Mouse (Mus musculus) liver, embryonic 14.5 days (tissue): ENCODE measurements around the gene Hist1h2ak. TPM values are rescaled to one million over a fixed set of nuclear protein-coding genes. Genes with fewer than 3 reads are reported as not detected.
"Not testable (repeated sequence)": the region's sequence is repeated elsewhere in the genome, so short reads cannot be mapped to it uniquely, and the experiment has no call there.

Source experiments
- ATAC-seq: fragments of 200-750 bp; cut with Nextera tagmentation; 2 replicates; pipeline ENCODE4 v1.8.0; 2017; ENCODE audit warnings: moderate number of reproducible peaks, mild to moderate bottlenecking, moderate library complexity; ENCODE audit not compliant: insufficient read depth
- DNase-seq, 3 experiments: peaks; one replicate each; pipeline ENCODE4 v3.0.0-alpha.2; 2012 to 2013; ENCODE audit warnings: low read depth in 3 of 3, low spot score in 3 of 3
- H3K27ac ChIP-seq: fragments of 300-500 bp; sonication (generic); 2 replicates; pipeline ENCODE4 v1.5.1; 2014; ENCODE audit warnings: moderate library complexity, mild to moderate bottlenecking, control low read depth, inconsistent platforms
- H3K27me3 ChIP-seq: fragments of 300-500 bp; sonication (generic); 2 replicates; pipeline ENCODE4 v1.6.1; 2014; ENCODE audit warnings: mild to moderate bottlenecking, low read length, moderate library complexity; ENCODE audit not compliant: control insufficient read depth, insufficient read depth
- H3K36me3 ChIP-seq: fragments of 300-500 bp; sonication (generic); replicated peaks from 2 replicates; pipeline ENCODE4 v1.6.1; 2014; ENCODE audit warnings: low read depth; ENCODE audit not compliant: control insufficient read depth, insufficient read depth
- H3K4me1 ChIP-seq, 2 experiments: fragments of 200-500 bp in 1 of 2; fragments of 300-500 bp in 1 of 2; sonication (generic) in 1 of 2; replicated peaks; 2 replicates each; pipeline ENCODE4 v1.6.1; 2012 to 2014; ENCODE audit warnings: antibody characterized with exemption in 1 of 2, inconsistent platforms in 1 of 2, low read length in 1 of 2; ENCODE audit not compliant: control insufficient read depth in 2 of 2, insufficient read depth in 2 of 2
- H3K4me2 ChIP-seq: fragments of 300-500 bp; sonication (generic); 2 replicates; pipeline ENCODE4 v1.6.1; 2014; ENCODE audit warnings: low read depth, mild to moderate bottlenecking, control low read depth, moderate library complexity
- H3K4me3 ChIP-seq, 2 experiments: fragments of 200-500 bp in 1 of 2; fragments of 300-500 bp in 1 of 2; sonication (generic) in 1 of 2; 2 replicates each; pipeline ENCODE4 v1.5.1; 2012 to 2014; ENCODE audit warnings: low read depth in 2 of 2, low read length in 2 of 2, mild to moderate bottlenecking in 2 of 2, control low read depth in 1 of 2, inconsistent platforms in 1 of 2, moderate library complexity in 1 of 2; ENCODE audit not compliant: insufficient read depth in 1 of 2
- H3K9ac ChIP-seq: fragments of 300-500 bp; sonication (generic); replicated peaks from 2 replicates; pipeline ENCODE4 v1.6.1; 2014; ENCODE audit warnings: mild to moderate bottlenecking, control low read depth, moderate library complexity
- H3K9me3 ChIP-seq: fragments of 300-500 bp; sonication (generic); 2 replicates; pipeline ENCODE4 v1.6.1; 2016; ENCODE audit warnings: low read length, mixed read lengths; ENCODE audit not compliant: control insufficient read depth
- CTCF ChIP-seq: IDR thresholded peaks from 2 replicates; pipeline ENCODE4 v1.5.1; 2016; ENCODE audit warnings: antibody characterized with exemption, low read depth, control low read depth
- EP300 ChIP-seq: IDR thresholded peaks from 2 replicates; pipeline ENCODE4 v1.6.1; 2016; ENCODE audit warnings: antibody characterized with exemption, low read depth
- WGBS: fragments of 180-500 bp; shearing (Covaris S2); extraction: QIAGEN DNeasy Blood & Tissue Kit; methylation state at CpG from one replicate; pipeline ENCODE4 v1.1.7; 2014; ENCODE audit not compliant: insufficient replicate concordance; 5-methylcytosine and 5-hydroxymethylcytosine counted together
- polyA plus RNA-seq, 2 experiments: library from polyadenylated mRNA; depleted of rRNA in 1 of 2; stranded (reverse) in 1 of 2; unstranded in 1 of 2; fragments of >200 nt; fragmentation: Nextera tagmentation in 1 of 2; extraction: Ambion mirVana in 1 of 2; gene quantifications; 2 replicates each; pipeline versions ENCODE4 v1.2.1 to v1.2.3; 2012 to 2014

Gene Hist1h2ak
- polyA plus RNA-seq, 2 experiments, result 11.6 to 61.7 TPM

GRCm38 (mm10) chr13:21789925-21790324, 36.3 kb upstream of the Hist1h2ak start:
- Histone ChIP-seq H3K9ac (no peak overlapping the region), H3K4me3 (no peak overlapping the region), H3K36me3 (no peaks in the 10 kb centered on the region), H3K4me1 (peaks cover 19% of the 10 kb centered on the region in 2 experiments), H3K27ac (peak overlapping the region; percentile 84), H3K27me3 (no peaks in the 10 kb centered on the region), H3K4me2 (no peak overlapping the region), H3K9me3 (no peaks in the 10 kb centered on the region)
- TF ChIP-seq CTCF, result no peak
- TF ChIP-seq EP300, result no peak
- ATAC-seq, result no peak
- no peak for DNase-seq
- WGBS, result 29% methylated on average over 6 of the region's 6 CpGs

GRCm38 (mm10) chr13:21787760-21788593, 34.4 kb upstream of the Hist1h2ak start:
- no peaks in the 10 kb centered on the region for H3K36me3 ChIP-seq
- peak overlapping the region; percentile 75 for H3K9ac ChIP-seq
- peak overlapping the region; percentile 90 for H3K4me2 ChIP-seq
- ATAC-seq, result peak; percentile 19
- H3K27ac ChIP-seq, result peak overlapping the region; percentile 84
- WGBS, result 20% methylated on average over 14 of the region's 21 CpGs
- TF ChIP-seq CTCF (no peak), EP300 (no peak; the same call in 1 of the 2 replicates)
- no peaks in the 10 kb centered on the region for H3K9me3 ChIP-seq
- DNase-seq, result peak in 1 of 3 experiments; percentile 51
- peak overlapping the region; percentile 50 to 56 for H3K4me3 ChIP-seq
- no peaks in the 10 kb centered on the region for H3K27me3 ChIP-seq
- peaks cover 26 to 31% of the 10 kb centered on the region in 2 experiments for H3K4me1 ChIP-seq

- Histone ChIP-seq H3K27ac (peak within 1 kb of the TSS; percentile 95), H3K4me2 (peak within 1 kb of the TSS; percentile 90), H3K4me1 (peaks cover 26 to 31% of the 10 kb centered on the region in 2 experiments), H3K4me3 (peak within 1 kb of the TSS; percentile 56 to 69), H3K9ac (peak within 1 kb of the TSS; percentile 96)
- not testable (repeated sequence) for H3K27me3 ChIP-seq, H3K9me3 ChIP-seq, H3K36me3 ChIP-seq
- TF ChIP-seq CTCF (0 out of 2 replicates have a peak, but pooled peaks have one; percentile 9), EP300 (peak; percentile 52; the same call in 1 of the 2 replicates)
- ATAC-seq (peak; percentile 81), DNase-seq (peak; percentile 94 to 97 (median 96))
- under 1% methylated on average over 37 of the region's 63 CpGs for WGBS
Observed at GRCm38 (mm10) chr13:21786899-21787629, 33.4 kb upstream of the Hist1h2ak start, which contains the start of the genes Hist1h2an and Hist1h2bp. TSS of gene Hist1h2an (minus strand) at chr13:21787218. TSS of gene Hist1h2bp (plus strand) at chr13:21787461.

- no peaks in the 10 kb centered on the region for H3K9me3 ChIP-seq
- H3K27me3 ChIP-seq, result no peaks in the 10 kb centered on the region
- peak overlapping the region; percentile 95 for H3K27ac ChIP-seq
- DNase-seq (peak in 1 of 3 experiments; percentile 64), ATAC-seq (no peak)
- WGBS, result 4% methylated on average over 8 of the region's 8 CpGs
- peak overlapping the region; percentile 96 for H3K9ac ChIP-seq
- H3K4me3 ChIP-seq, result peak overlapping the region; percentile 56 to 69
- peak overlapping the region; percentile 90 for H3K4me2 ChIP-seq
- no peaks in the 10 kb centered on the region for H3K36me3 ChIP-seq
- 0 out of 2 replicates have a peak, but pooled peaks have one; percentile 30 for TF ChIP-seq EP300
- no peak for TF ChIP-seq CTCF
- peaks cover 28 to 32% of the 10 kb centered on the region in 2 experiments for H3K4me1 ChIP-seq
Observed at GRCm38 (mm10) chr13:21786189-21786898, 32.7 kb upstream of the Hist1h2ak start.
